Mouse (Mus musculus) adrenal gland, adult (tissue): ENCODE measurements around the gene Sgms1.

Experiments
- DNase-seq, 2 experiments: peaks; one replicate each; pipeline ENCODE4 v3.0.0; 2022 to 2023; ENCODE audit warnings: low spot score in 1 of 2; ENCODE audit not compliant: inconsistent age in 2 of 2

Sgms1 gene

DNA sequence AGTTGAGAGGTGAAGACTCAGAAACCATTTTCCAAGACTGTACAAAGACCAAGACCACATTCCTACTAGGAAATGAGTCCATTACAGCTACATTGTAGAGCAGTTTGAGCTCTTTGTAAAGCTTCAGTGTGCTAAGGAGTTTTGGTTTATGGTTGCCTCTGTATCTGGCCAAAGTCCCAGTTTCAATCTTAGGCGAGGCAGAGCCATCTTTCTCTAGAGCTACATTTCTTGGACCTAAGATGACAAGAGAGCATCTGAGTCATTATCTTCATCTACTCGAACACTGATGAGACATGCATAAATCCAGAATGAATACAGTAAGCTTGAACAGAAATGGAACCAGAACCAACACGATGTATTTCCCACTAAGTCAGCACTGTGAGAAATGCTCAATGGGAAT is 87.9 kb downstream of the Sgms1 start:
- no peak for DNase-seq

DNA sequence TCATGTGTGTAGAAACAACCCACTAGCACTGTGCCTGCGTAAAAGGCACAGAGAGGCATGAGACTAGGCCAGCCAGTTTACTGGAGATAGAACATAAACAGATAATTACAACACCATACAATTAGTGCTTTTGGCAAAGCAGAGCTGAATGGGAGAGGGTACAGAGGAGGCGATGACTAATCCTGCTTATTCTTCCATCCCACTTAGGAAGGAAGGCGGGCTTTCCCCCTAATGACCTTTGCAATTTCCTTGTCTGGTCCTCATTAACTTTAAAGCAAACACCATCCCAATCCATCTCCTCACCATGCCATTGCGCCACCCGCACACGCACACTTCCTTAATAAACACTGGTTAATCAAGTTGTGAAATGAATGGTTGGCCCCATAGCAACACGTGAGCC is 91.3 kb downstream of the Sgms1 start:
- DNase-seq = no peak

DNA sequence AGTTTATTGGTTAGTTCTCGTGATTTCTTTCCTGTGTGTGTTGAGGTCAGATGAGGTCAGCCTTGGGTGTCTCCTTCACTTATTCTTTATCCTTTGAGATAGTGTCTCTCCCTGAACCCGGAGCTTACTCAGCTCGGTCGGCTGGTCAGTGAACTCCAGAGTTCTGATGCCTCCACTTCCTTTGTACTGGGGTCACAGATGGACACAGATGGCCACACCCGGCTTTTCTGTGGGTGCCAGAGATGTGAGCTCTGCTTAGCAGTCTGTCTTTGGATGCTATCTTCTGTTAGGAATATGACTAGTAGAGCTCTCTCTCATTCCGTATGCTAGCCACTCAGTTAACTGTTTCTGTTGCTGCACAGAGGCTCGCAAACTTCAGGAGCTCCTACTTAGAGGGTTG is 92.7 kb downstream of the Sgms1 start:
- no peak for DNase-seq

DNA sequence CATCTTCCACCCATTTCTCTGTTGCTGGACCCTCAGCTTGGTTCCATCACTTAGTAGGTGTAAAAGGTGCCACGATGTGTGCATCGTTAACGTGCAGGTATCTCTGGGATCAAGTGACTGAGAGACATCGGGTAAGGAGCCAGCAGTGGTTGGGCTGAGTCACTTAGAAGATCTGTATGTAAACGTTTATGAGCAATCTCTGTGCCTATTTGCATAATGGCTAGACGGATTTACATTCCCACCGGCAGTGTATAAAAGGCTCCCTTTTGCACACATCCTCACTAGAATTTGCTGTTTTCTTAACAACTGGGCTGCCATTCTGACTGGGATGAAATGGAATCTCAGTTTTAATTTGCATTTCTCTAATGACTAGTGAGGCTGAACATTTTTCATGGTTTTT is 93.9 kb downstream of the Sgms1 start:
- no peak for DNase-seq

DNA sequence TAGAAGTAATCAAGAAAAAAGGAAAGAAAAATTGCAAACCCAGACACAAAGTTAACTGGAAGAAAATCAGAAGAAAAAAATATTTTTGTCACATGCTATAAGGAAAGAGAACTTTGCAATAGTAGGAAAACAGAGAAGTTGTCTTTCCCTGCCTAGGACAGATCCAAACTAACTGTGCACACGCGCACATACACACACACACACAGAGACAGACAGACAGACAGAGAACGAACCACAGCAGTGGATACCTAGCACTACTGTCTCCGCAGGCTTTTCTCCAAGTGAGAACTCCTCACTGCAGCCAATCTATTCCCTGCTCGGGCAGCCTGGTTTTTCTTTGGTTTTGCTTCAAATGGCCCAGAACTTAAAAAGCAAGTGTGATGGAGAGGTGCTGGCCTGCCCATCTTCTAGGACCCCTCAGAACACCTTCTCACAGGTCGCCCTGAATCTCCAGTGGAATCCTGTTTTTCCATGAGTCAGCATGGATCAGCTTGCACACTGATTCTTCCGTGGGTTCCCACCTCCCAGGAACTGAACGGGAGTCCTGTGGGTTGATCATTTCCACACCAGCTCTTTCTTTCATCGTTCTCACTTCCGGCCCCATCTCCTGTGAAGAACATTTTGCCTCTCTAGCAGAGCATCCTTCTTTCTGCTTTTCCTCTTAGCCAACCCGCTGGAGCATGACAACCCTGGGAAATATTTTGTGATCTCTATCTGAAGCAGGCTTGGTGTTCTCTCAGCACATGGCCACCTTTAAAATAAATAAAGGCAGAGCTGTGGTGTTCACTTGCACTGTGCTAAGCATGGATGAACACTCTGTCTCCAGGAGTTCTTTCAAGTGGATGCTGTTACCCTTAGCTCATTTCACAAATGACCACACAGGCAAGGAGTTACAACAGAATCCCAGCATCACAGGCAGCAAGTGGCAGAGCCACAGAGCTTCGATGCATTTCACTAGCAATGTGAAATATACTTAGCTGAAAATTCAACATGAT is 96.4 kb downstream of the Sgms1 start:
- no peak for DNase-seq

DNA sequence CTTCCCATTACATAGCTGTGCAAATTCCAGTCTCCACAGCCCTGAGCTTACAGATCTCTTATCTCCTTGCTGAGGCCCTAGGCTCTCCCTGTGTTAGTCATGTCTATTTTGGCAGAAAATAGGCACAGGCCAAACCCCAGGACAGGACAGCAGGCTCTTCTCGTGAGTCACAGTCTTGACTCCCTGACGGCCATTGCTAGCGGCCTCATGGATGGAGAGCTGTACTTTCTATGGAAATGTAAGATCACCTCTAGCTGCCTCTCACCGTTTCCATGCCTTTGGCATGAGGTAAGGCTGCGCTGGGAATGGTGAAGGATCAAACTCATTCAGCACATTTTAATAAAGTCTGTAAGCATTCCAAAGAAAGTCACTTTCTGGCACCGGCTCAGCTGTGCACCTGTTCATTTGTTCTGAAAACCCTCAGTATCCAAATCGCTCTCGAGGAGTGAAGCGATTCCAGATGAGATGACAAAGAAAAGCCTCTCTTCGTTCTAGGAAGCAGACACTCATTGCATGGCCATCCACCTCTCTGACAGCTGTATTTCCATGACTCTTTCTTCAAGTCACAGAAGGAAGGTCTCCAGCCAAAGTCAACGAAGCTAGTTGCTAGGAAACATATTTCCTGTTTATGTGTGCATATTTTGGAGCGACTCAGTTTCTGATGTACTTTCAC is 97.3 kb downstream of the Sgms1 start:
- peak; percentile 80 to 85 for DNase-seq

DNA sequence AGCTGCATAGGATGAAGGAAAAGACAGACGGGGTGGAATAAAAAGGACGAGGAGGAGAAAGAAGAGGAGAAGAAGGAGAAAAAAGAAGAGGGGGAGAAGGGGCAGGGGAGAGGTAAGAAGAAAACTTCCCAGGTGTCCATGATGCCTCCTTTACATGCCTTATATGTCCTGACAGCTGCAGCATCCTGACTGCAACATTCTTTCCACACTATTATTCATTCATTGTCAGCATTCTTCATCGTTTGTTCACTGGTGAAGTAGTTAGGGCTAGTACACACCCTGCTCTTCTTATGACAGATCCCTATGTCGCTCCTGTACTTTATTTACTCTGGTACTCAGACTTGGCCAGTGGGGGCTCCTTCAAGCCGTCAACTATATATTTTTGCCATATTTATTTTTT is 98.4 kb downstream of the Sgms1 start:
- DNase-seq = no peak

DNA sequence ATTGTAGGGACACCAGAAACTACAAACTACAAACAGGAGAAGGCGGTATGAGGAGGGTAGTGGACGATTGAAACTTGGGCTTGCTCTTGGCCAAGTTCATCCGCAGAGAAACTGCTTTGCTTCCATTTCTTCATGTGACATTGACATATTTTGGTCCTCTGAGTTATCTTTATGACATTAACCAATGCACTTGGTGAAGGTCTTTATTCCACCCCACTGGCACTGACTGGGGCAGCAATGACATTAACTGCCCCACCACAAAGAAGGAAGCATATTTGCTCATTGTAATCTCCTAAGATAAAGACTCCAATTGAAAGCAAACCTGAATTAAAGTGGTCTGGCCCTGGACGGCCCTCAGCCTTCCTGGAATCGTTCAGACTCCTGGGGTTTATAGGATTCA is 100.6 kb downstream of the Sgms1 start:
- peak; percentile 45 to 81 for DNase-seq

DNA sequence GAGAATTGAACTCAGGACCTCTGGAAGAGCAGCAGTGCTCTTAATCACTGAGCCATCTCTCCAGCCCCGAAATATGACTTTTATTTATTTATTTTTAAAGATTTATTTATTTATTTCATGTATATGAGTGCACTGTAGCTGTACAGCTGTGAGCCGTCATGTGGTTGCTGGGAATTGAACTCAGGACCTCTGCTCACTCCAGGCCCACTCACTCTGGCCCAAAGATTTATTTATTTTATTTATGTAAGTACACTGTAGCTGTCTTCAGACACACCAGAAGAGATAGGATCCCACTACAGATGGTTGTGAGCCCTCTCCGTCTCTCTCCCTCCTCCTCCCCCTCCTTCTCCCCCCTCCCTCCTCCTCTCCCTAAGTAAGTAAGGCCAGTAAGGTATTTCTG is 101.7 kb downstream of the Sgms1 start:
- DNase-seq = no peak

DNA sequence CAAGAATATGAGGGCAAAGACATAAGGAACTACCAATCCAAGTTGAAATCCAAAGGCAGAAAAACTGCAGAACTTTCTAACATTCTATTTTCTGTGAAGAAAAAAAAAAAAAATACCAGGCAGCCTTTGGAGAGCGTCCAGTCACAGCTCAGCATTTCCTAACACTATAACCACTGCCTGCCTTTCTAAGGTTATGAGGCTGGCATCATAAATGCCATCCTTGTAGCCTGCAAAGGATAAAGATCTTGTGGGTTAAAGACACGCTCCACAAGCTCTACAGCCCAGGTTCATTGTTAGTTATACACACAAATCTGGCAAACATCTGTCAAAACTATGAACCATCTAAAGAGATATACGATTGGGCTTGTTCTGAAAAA is 104.1 kb downstream of the Sgms1 start:
- DNase-seq = no peak

DNA sequence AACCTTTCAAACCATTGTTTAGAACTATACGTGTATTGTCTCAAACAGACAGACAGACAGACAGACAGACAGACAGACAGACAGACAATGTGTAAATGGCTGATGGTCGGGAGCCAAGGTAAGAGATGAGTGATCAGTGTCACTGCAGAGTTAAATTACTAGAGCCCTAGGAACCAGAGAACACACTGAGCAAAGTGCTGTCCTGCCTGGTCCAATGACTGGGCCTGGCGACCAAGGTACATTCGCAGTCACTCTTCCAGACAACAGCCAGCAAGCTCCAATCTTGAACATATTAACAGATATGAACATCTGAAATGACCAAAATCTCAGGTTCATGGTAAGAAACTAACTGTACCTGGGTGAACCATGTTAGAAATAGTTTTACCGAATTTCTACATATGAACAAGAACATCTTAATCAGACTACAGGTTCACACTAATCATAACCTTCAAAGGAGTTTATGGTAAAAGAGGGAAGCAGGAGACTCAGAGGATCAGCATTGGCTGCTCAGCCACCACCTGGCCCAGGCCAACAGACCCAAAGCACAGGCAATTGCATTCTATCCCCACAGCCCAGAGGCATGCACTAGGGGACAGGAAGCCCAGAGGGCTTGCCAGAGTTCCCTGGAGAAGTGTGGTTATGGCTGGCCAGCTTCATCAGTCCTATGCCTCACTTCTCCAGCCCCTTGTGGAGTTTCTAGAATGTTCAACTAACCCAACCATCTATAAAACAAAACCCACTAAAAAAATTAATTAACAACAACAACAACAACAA is 104.6 kb downstream of the Sgms1 start:
- no peak for DNase-seq

DNA sequence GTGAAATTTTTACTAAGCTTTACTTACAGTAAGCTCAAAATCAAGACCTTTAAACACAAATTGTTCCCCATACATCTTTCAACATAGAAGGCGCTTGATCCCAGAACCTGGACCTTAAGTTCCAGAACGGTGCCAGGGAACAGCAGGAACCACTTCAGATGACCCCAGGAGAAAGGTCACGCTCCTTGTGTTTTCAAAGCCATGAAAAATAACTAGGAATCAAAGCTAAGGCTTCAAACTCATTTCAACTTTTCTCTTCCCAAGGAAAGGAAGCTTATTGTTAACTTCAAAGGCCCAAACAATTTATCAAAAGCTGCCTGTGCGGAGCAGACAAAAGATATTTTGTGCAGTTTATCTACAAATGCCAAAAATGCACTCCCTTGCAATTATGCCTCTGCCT is 107.6 kb downstream of the Sgms1 start:
- peak in 1 of 2 experiments; percentile 74 for DNase-seq

DNA sequence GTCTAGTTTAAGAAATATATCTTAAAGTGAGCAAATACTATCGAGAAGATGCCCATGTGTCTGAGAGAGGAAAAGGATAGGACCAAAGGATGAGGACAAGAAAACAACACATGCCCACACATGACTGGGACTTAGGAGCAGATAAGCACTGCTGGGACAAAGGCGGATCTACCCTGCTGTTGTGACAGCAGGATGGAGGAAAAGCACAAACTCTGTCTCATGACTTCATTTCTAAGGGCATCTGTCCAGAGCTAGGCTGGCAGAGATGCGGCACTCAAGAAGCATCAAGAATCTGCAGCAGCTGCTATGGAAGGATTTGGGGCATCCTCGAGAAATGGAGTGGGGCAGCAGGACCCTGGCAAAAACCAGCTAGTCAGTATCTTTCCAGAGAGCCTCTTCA is 109.1 kb downstream of the Sgms1 start:
- DNase-seq = no peak

DNA sequence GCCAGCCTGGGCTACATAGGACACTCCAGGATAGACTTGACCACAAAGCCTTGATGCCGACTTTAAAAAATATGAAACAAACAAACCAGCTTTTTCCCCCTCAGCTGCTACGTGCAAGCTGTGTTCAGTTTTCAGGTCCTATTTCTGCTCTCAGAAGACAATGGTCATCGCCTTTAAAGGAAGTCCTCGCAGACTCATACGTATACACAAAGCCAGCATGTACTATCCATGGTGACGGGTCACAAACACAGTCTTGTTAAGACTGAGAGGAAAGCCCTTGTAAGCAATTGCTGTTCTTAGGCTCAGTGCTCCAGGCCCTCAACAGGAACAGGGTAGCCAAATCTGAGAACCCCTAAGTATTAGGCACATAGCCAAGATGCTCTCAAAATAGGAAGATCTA is 110.1 kb downstream of the Sgms1 start:
- no peak for DNase-seq

DNA sequence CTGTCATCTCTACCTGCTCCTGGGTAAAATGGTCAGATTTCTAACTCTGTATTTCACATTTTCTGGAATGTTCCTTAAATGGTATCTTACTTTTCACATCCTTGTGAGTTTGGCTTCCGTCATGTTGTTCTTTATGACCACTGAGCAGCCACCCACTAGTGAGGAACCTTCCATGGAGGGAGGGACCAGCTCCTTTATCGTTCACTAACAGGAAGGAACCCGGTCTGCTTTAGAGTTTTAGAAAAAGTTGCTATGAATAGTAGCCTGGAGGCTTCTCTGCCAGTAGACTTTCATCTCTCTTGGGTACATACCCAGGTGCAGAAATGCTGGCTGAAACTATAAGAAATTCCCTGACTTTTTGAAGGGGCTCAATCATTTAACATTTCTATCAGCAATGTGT is 111.6 kb downstream of the Sgms1 start:
- DNase-seq = no peak

DNA sequence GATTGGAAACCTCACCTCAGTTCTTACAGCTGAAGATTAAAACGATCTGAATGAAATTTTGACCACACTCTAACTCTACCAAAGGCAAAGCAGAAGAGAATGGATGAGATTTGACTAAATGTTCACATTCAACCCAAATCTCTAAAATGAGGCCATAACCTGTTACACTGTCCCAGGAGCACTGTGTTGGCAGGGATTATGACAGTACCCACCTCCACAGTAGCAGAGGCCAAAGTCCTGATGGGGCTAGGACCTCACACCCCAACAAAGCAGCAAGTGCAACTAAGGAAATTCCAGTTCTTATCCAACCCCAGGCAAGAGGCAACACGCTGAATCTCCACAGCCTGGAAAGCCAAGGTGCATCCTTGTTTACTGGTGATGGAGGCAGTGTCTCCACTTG is 112.2 kb downstream of the Sgms1 start:
- no peak for DNase-seq

DNA sequence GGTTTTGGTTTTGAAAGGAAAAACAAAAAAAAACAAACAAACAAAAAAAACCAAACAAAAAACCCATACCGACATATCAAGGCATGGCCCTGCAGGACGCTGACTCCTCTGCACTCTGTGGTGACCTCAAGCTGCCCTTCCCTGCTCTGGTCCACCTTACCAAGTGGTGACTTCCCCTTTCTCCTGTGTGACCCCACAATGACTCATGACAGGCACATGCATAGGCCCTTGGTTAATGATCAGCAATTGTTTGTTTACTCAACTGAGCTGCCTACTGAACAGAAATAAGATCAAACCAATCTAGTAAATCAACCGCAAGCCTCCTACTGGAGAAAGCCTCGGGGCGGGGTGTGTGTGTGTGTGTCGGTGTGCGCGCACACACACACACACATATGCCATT is 112.7 kb downstream of the Sgms1 start:
- no peak for DNase-seq

DNA sequence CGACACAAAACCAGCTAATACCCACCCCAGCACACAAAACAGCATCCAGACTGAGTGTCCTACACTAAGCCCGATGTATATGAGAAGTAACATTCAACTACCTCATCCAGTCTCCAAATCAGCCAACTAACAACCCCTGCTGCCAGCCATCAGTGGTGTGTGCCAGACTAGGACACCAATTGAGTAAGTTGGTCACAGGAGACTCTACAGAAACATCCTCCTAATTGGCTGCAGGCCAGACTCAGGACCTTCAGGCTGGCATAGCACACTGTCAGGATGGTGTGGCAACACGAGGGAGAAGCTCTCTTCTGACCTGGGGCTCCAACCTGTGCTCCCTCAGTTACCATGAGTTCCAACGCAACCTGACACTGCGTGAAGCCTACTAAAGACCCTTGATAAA is 113.3 kb downstream of the Sgms1 start:
- DNase-seq = peak; percentile 57 to 87

DNA sequence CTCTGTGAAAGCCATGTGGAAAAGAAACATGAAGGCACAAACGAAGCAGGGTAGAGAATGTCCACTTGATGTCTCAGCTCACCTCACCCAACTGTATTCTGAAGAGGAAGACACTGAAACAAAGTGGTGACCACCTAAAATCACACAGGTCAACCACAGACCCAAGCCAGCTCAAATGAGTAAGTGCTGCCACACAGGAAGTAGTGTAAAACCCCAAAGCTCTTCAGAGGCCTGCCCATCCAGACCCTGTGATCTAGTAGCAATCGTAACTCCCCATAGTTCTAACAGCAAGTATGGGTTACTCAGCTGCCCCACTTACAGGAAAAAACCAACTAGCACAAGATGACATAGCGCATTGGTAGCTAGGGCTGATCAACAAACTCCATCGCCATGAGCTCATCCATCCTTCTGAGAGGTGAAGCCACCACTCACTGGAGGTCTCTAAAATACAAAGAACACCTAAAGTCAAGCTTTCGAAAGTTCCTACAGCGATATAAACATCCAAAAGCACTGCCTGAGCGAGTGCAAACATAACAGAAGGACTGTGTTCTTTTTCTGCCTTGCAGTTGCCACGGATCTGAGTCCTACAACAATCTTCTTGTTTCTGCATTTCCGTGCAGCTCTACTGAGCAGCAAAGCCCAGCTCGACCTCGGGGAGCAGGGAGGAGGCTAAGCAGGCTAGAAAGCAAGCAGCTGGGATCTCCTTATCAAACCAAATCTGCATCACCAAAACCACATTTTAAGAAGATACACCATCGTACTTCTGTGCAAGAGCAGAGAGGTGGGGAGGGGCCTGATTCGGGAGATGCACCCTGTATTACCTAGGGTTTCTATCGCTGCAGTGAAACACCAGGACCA is 114.2 kb downstream of the Sgms1 start:
- no peak for DNase-seq

DNA sequence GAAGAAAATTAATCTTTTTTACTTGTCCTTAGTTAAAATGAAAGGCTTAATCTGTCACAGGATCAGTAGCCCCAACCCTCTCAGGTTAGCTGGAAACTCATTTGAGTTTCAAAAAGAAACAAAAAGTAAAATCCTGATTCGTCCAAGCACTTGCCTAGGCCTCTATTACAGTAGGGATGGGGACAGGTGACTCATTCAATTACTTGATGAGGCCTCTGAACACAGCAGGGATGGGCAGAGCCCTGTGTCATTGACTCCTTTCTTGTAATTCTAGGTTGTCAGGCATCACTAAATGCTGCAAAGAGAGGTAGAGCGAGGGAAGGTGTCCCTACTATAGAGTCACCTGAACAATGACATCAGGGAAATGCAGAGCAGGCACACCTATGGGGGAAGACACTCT is 115.4 kb downstream of the Sgms1 start:
- peak in 1 of 2 experiments; percentile 60 for DNase-seq

DNA sequence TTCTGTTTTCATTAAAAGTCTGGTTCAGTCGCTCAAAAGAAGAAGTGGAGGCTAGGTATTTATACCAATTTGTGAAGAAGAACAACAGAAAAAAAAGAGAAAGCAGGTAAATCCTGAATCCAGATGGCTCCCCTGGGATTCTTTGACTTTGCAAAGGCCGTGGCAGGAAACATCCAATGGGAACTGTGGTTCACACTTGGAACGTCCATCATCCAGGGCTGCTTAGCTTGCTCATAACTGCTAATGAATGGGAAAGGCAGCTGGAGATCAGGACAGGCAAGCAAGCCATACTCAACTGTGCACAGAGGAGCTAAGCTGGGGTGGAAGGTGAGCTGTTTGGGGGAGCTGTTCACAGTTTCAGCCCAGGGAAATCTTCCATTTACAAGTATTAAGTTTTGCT is 115.8 kb downstream of the Sgms1 start:
- DNase-seq = no peak
